Mouse (Mus musculus): ENCODE results near the gene Mapk13.
A peak's percentile ranks its signal among the peaks of the same experiment; 100 is the strongest.

Gene Mapk13

GRCm38 (mm10) chr17:28776817-28777216, 7.7 kb downstream of the Mapk13 start:
- DNase-seq (ENCODE audit: low spot score) = no peak

- no peak for DNase-seq (ENCODE audit: low spot score)
Observed at GRCm38 (mm10) chr17:28777231-28778005, 8.3 kb downstream of the Mapk13 start.

GRCm38 (mm10) chr17:28779735-28780134, 10.6 kb downstream of the Mapk13 start:
- no peak for DNase-seq (ENCODE audit: low spot score)

- DNase-seq (ENCODE audit: low spot score) = no peak
Observed at GRCm38 (mm10) chr17:28780836-28781235, 11.7 kb downstream of the Mapk13 start.

- DNase-seq (ENCODE audit: low spot score) = no peak
Observed at GRCm38 (mm10) chr17:28781290-28782045, 12.4 kb downstream of the Mapk13 start.

- DNase-seq (ENCODE audit: low spot score) = no peak
Observed at GRCm38 (mm10) chr17:28785036-28785435, 15.9 kb downstream of the Mapk13 start.

- no peak for DNase-seq (ENCODE audit: low spot score)
Observed at GRCm38 (mm10) chr17:28787507-28787906, 18.4 kb downstream of the Mapk13 start.

- DNase-seq (ENCODE audit: low spot score) = no peak
Observed at GRCm38 (mm10) chr17:28797031-28797430, 27.9 kb downstream of the Mapk13 start.

GRCm38 (mm10) chr17:28799291-28800160, 30.4 kb downstream of the Mapk13 start:
- peak; percentile 24 for DNase-seq (ENCODE audit: low spot score)

GRCm38 (mm10) chr17:28800281-28800670, 31.2 kb downstream of the Mapk13 start:
- peak; percentile 27 for DNase-seq (ENCODE audit: low spot score)

GRCm38 (mm10) chr17:28800671-28801412, 31.7 kb downstream of the Mapk13 start, which contains the start of gene Brpf3:
Gene Brpf3, plus strand, starts transcription at chr17:28801090.
- peak; percentile 77 for DNase-seq (ENCODE audit: low spot score)

- DNase-seq (ENCODE audit: low spot score) = peak; percentile 100
Observed at GRCm38 (mm10) chr17:28801474-28802005, 32.4 kb downstream of the Mapk13 start.

GRCm38 (mm10) chr17:28802006-28802481, 32.9 kb downstream of the Mapk13 start:
- no peak for DNase-seq (ENCODE audit: low spot score)

- no peak for DNase-seq (ENCODE audit: low spot score)
Observed at GRCm38 (mm10) chr17:28803316-28803715, 34.2 kb downstream of the Mapk13 start.

- DNase-seq (ENCODE audit: low spot score) = no peak
Observed at GRCm38 (mm10) chr17:28804973-28805372, 35.9 kb downstream of the Mapk13 start.

GRCm38 (mm10) chr17:28806770-28807169, 37.7 kb downstream of the Mapk13 start:
- no peak for DNase-seq (ENCODE audit: low spot score)

- DNase-seq (ENCODE audit: low spot score) = no peak
Observed at GRCm38 (mm10) chr17:28808714-28809113, 39.6 kb downstream of the Mapk13 start.

GRCm38 (mm10) chr17:28809175-28809831, 40.2 kb downstream of the Mapk13 start:
- no peak for DNase-seq (ENCODE audit: low spot score)

- no peak for DNase-seq (ENCODE audit: low spot score)
Observed at GRCm38 (mm10) chr17:28812345-28812744, 43.2 kb downstream of the Mapk13 start.

- DNase-seq (ENCODE audit: low spot score) = no peak
Observed at GRCm38 (mm10) chr17:28814529-28815097, 45.5 kb downstream of the Mapk13 start.

All from retina, embryonic 14.5 days (tissue).